Mouse (Mus musculus): ENCODE results near the gene Tmem140. TPM values are rescaled to one million over a fixed set of nuclear protein-coding genes. Genes with fewer than 3 reads are reported as not detected.

Gene Tmem140
- polyA plus RNA-seq, 1 experiment from 2014 or later, result 1.8 TPM

DNA sequence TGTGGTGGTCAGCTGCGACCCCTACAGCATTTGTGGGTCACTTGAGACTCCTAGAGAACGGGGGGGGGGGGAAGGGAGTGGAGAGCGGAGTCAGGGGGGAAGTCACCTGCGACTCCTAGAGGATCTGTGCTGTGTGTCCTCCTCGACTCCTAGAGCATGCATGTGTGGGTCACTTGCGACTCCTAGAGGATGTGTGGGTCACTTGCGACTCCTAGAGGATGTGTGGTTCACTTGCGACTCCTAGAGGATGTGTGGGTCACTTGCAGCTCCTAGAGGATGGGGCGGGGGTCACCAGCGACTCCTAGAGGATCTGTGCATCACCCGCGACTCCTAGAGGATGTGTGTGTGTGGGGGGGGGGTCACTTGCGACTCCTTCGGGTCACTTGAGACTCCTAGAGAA is 59.0 kb downstream of the Tmem140 start:
- H3K4me1 ChIP-seq (ENCODE audit: control insufficient read depth, insufficient read depth, low read length), result no peaks in the 10 kb centered on the region
- ATAC-seq (ENCODE audit: insufficient number of reproducible peaks, insufficient read depth, low FRiP score, low read depth), result no peak
- H3K27me3 ChIP-seq (ENCODE audit: control insufficient read depth, insufficient read depth, low read length), result no peaks in the 10 kb centered on the region
- H3K4me2 ChIP-seq (replicated peaks; ENCODE audit: low read depth, low read length), result no peak overlapping the region
- no peak overlapping the region for H3K9ac ChIP-seq (replicated peaks; ENCODE audit: low read depth, low read length)
- no peaks in the 10 kb centered on the region for H3K36me3 ChIP-seq (ENCODE audit: control insufficient read depth, insufficient read depth, low read length)
- no peaks in the 10 kb centered on the region for H3K9me3 ChIP-seq (ENCODE audit: control insufficient read depth, low read depth, low read length)
- no peak overlapping the region for H3K4me3 ChIP-seq (ENCODE audit: low read depth, low read length)
- WGBS, result 63% methylated on average over 14 of the region's 14 CpGs
- no peak overlapping the region for H3K27ac ChIP-seq (ENCODE audit: low read length)

Other genes with a start within 250 kb of the Tmem140 start
- 6.9 and 8.5 TPM in 2 replicates for gene Agbl3, start 82.7 kb upstream of the Tmem140 start, polyA plus RNA-seq (2014; fragmentation: Nextera tagmentation; extraction: Ambion mirVana)
- gene Cyren, start 14.9 kb downstream of the Tmem140 start, polyA plus RNA-seq (2014; fragmentation: Nextera tagmentation; extraction: Ambion mirVana), result 9.4 and 10.0 TPM in 2 replicates
- 9.7 and 10.7 TPM in 2 replicates for gene Wdr91, start 47.7 kb downstream of the Tmem140 start, polyA plus RNA-seq (2014; fragmentation: Nextera tagmentation; extraction: Ambion mirVana)
- gene Stra8, start 57.0 kb downstream of the Tmem140 start, polyA plus RNA-seq (2014; fragmentation: Nextera tagmentation; extraction: Ambion mirVana), result not detected in 2 replicates
- 3.2 and 3.4 TPM in 2 replicates for gene Slc23a4, start 125.3 kb downstream of the Tmem140 start, polyA plus RNA-seq (2014; fragmentation: Nextera tagmentation; extraction: Ambion mirVana)

Measured in stomach, embryonic 14.5 days (tissue).